Mouse (Mus musculus): ENCODE data around the gene Usf1. TPM values are rescaled to one million over a fixed set of nuclear protein-coding genes. Genes with fewer than 3 reads are reported as not detected.

Gene Usf1
- polyA plus RNA-seq, 1 experiment from 2014 or later, result 106 TPM

- CTCF ChIA-PET, result interaction anchor here (1.1 kb wide), 1 partner anchor 33 kb away, joined by 4 read pairs; no protein-coding TSS in a partner anchor
- H3K27me3 ChIP-seq, result no peaks in the 10 kb centered on the region
- in situ Hi-C loops (cut with MboI; ENCODE audit: low pct_unique_long_range_greater_than_20kb), result no loop called here
- ATAC-seq (peak; percentile 92), DNase-seq (ENCODE audit: low read depth, low spot score) (no peak)
- POLR2A ChIA-PET, result no interaction called here
- TF ChIP-seq CTCF (IDR thresholded peaks at IDR 0.05), result no peak
Observed at GRCm38 (mm10) chr1:171437264-171438013, 26.3 kb downstream of the Usf1 start, which contains the start of gene F11r. F11r (plus strand) TSS chr1:171437535.

- TF ChIP-seq CTCF (IDR thresholded peaks at IDR 0.05), result no peak
- no peak for DNase-seq (ENCODE audit: low read depth, low spot score)
- no peaks in the 10 kb centered on the region for H3K27me3 ChIP-seq
- ChIA-PET CTCF (no interaction called here), POLR2A (no interaction called here)
- in situ Hi-C loops (cut with MboI; ENCODE audit: low pct_unique_long_range_greater_than_20kb), result no loop called here
- no peak for ATAC-seq
Observed at GRCm38 (mm10) chr1:171438014-171438670, 27.0 kb downstream of the Usf1 start.

DNA sequence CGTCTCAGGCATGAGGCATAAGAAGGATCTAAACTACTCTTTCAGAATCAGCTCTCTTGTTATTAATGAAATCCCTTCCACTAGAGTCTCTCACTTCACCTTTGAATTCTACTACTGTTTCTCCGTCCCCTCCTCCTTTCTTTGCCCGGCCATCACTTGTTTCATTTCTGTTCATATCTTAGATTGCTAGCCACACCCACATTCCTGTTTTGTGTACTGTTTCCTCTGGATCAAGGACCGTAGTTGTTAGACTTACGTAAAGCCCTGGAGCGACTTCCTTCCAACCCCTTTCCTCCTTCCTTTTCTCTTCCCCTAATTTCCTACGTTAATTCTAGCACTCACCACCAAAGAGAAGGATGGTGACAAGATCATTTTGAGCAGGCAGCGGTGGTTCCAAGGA lies 28.0 kb downstream of the Usf1 start:
- no peak for TF ChIP-seq CTCF (IDR thresholded peaks at IDR 0.05)
- H3K27me3 ChIP-seq, result no peaks in the 10 kb centered on the region
- no peak for ATAC-seq
- in situ Hi-C loops (cut with MboI; ENCODE audit: low pct_unique_long_range_greater_than_20kb), result no loop called here
- ChIA-PET POLR2A (interaction anchor here (1.1 to 1.4 kb wide), 2 partner anchors 14 to 26 kb away, joined by 3 to 5 read pairs; no protein-coding TSS in a partner anchor), CTCF (interaction anchor here (1.2 to 3.2 kb wide), 2 partner anchors 31 to 58 kb away, joined by 3 to 10 read pairs; no protein-coding TSS in a partner anchor)
- DNase-seq (ENCODE audit: low read depth, low spot score), result no peak

GRCm38 (mm10) chr1:171440025-171440725 lies 29.1 kb downstream of the Usf1 start:
- DNase-seq (ENCODE audit: low read depth, low spot score) (no peak), ATAC-seq (no peak)
- in situ Hi-C loops (cut with MboI; ENCODE audit: low pct_unique_long_range_greater_than_20kb), result no loop called here
- ChIA-PET CTCF (interaction anchor here (1.1 to 3.2 kb wide), 3 partner anchors 26 to 59 kb away, joined by 3 to 10 read pairs (median 3); no protein-coding TSS in a partner anchor), POLR2A (interaction anchor here (0.7 to 1.9 kb wide), 4 partner anchors 15 to 197 kb away, joined by 3 to 5 read pairs (median 4); no protein-coding TSS in a partner anchor)
- no peaks in the 10 kb centered on the region for H3K27me3 ChIP-seq
- no peak for TF ChIP-seq CTCF (IDR thresholded peaks at IDR 0.05)

DNA sequence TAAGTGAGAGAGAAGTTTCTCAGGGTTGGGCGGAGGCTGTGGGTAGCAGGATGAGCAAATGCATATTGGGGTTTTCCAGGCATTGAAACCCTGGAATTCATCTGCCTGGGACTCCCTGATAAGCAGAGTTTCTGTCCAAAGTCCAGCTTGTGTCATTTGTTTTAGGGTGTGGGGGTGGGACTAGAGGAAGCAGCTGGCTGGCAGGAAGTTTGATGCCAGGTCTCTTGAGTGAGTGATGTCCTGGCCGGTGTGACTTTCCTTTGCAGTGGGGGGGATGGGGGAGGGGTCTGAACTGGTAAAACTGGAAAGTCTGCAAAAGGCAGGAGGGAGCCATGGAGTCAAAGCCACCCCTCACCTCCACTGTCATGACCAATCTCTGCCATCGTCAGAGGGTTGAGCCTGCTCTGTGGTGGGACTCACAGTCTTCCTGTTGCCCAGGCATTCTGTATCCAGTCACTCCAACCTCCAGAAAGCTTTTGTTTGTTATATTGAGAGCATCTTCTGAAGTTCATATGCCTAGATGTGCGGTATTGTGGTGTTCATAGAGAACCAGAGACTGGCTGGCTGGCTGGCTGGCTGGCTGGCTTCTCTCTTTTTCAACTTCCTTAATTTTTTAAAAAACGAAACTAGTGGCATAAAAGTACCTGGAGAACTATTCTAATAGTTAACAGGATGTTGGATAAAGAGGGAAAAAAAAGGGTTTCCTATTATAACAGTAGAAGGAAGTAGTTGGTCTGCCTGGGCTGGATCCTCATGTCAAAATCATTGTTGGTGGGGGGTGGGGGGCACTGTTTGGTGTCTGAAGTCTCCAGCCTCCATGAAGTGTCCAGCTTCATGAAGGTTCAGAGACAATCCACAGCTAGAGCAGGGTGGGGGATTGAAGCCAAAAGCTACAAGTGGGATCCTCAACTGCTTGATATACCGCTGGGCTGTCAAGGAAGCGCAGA lies 30.6 kb downstream of the Usf1 start:
- no peak for ATAC-seq
- ChIA-PET POLR2A (interaction anchor here (0.6 kb wide), 1 partner anchor 16 kb away, joined by 3 read pairs; no protein-coding TSS in a partner anchor), CTCF (interaction anchor here (0.9 to 3.2 kb wide), 3 partner anchors 28 to 31 kb away, joined by 4 to 10 read pairs (median 4); partner anchors contain the start of gene Usf1)
- H3K27me3 ChIP-seq, result no peaks in the 10 kb centered on the region
- DNase-seq (ENCODE audit: low read depth, low spot score), result no peak
- in situ Hi-C loops (cut with MboI; ENCODE audit: low pct_unique_long_range_greater_than_20kb), result no loop called here
- TF ChIP-seq CTCF (IDR thresholded peaks at IDR 0.05), result no peak

GRCm38 (mm10) chr1:171442413-171442760 lies 31.3 kb downstream of the Usf1 start:
- no peak for TF ChIP-seq CTCF (IDR thresholded peaks at IDR 0.05)
- POLR2A ChIA-PET, result no interaction called here
- no peak for ATAC-seq
- no peaks in the 10 kb centered on the region for H3K27me3 ChIP-seq
- in situ Hi-C loops (cut with MboI; ENCODE audit: low pct_unique_long_range_greater_than_20kb), result no loop called here
- CTCF ChIA-PET, result interaction anchor here (0.9 to 1.1 kb wide), 2 partner anchors 28 to 31 kb away, joined by 4 read pairs; partner anchors contain the start of gene Usf1
- DNase-seq (ENCODE audit: low read depth, low spot score), result no peak

- POLR2A ChIA-PET, result no interaction called here
- CTCF ChIA-PET, result no interaction called here
- no peak for TF ChIP-seq CTCF (IDR thresholded peaks at IDR 0.05)
- DNase-seq (ENCODE audit: low read depth, low spot score) (no peak), ATAC-seq (peak; percentile 71)
- H3K27me3 ChIP-seq, result no peaks in the 10 kb centered on the region
- in situ Hi-C loops (cut with MboI; ENCODE audit: low pct_unique_long_range_greater_than_20kb), result no loop called here
Observed at GRCm38 (mm10) chr1:171445050-171445449, 33.9 kb downstream of the Usf1 start.

GRCm38 (mm10) chr1:171446854-171447253 lies 35.7 kb downstream of the Usf1 start:
- no peak for DNase-seq (ENCODE audit: low read depth, low spot score)

DNA sequence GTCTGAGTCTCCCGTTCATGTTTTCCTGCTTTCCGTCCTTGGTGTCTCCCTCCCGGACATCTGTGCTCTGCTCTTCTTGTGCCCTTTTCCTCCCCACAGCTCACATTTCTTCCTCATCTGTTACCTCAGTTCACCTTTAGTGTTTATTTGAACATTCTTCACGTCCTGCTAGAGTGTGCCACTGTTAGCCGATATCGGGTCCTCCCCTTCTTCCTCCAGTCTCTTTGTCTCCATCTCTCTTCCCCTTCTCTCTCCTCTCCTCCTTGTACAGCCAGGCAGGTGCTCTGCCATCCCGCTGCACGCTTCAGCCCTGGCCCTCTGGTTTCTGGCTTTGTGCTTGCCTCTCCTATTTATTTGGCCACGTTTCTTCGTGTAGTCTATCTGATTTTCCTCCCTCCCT lies 36.6 kb downstream of the Usf1 start:
- TF ChIP-seq CTCF (IDR thresholded peaks at IDR 0.05), result no peak
- no peak for DNase-seq (ENCODE audit: low read depth, low spot score)
- POLR2A ChIA-PET, result no interaction called here
- no peak for ATAC-seq
- no peaks in the 10 kb centered on the region for H3K27me3 ChIP-seq
- in situ Hi-C loops (cut with MboI; ENCODE audit: low pct_unique_long_range_greater_than_20kb), result no loop called here
- CTCF ChIA-PET, result no interaction called here

More at GRCm38 (mm10) chr1:171446854-171447253, 35.7 kb downstream of the Usf1 start:
- TF ChIP-seq CTCF (IDR thresholded peaks at IDR 0.05), result no peak
- ATAC-seq, result no peak
- in situ Hi-C loops (cut with MboI; ENCODE audit: low pct_unique_long_range_greater_than_20kb), result no loop called here
- POLR2A ChIA-PET, result no interaction called here
- CTCF ChIA-PET, result interaction anchor here (1.3 to 1.8 kb wide), 2 partner anchors 13 to 23 kb away, joined by 4 to 7 read pairs; no protein-coding TSS in a partner anchor
- H3K27me3 ChIP-seq, result no peaks in the 10 kb centered on the region

All from Patski (cell line).